Mouse (Mus musculus) cortical plate, adult 2 months (tissue): Measurements from ENCODE around the gene Wdr62.

Experiments
- CTCF ChIP-seq: fragments of 200-500 bp; IDR thresholded peaks from 2 replicates; pipeline ENCODE4 v1.5.1; 2011; ENCODE audit warnings: mild to moderate bottlenecking, control low read depth, low read length; ENCODE audit not compliant: insufficient read depth; ENCODE audit errors: extremely low read depth
- POLR2A ChIP-seq: fragments of 200-500 bp; IDR thresholded peaks from 2 replicates; pipeline ENCODE4 v1.6.1; 2011; ENCODE audit warnings: mild to moderate bottlenecking, low read length, control low read depth; ENCODE audit not compliant: insufficient read depth; ENCODE audit errors: extremely low read depth

- TF ChIP-seq POLR2A (no peak), CTCF (no peak)
These were observed 48.9 kb downstream of the Wdr62 start for GRCm38 (mm10) chr7:30231328-30231668.
